Mouse (Mus musculus) bone marrow macrophage, adult 2 months (primary cell): ENCODE measurements around the gene Ccdc107. TPM values are rescaled to one million over a fixed set of nuclear protein-coding genes. Genes with fewer than 3 reads are reported as not detected.
A peak's percentile ranks its signal among the peaks of the same experiment; 100 is the strongest.

Experiments used
- H3K27ac ChIP-seq: 2 replicates; pipeline ENCODE4 v1.5.1; 2012; ENCODE audit warnings: low read depth, low read length; ENCODE audit not compliant: insufficient read depth
- H3K4me1 ChIP-seq: 2 replicates; pipeline ENCODE4 v1.6.1; 2012; ENCODE audit warnings: low read length; ENCODE audit not compliant: control insufficient read depth, insufficient read depth
- H3K4me3 ChIP-seq: 2 replicates; pipeline ENCODE4 v1.5.1; 2012; ENCODE audit warnings: mild to moderate bottlenecking, low read length, moderate library complexity; ENCODE audit not compliant: insufficient read depth
- CTCF ChIP-seq: IDR thresholded peaks from 2 replicates; pipeline ENCODE4 v1.5.1; 2012; ENCODE audit warnings: low read depth, mild to moderate bottlenecking, low read length, moderate library complexity
- POLR2A ChIP-seq: IDR thresholded peaks from 2 replicates; pipeline ENCODE4 v1.6.1; 2012; ENCODE audit warnings: mild to moderate bottlenecking, low read depth, low read length, borderline replicate concordance
- polyA plus RNA-seq: library from polyadenylated mRNA; stranded (reverse); fragments of >200 nt; gene quantifications from 2 replicates; pipeline ENCODE4 v1.2.4, GENCODE M21; 2012; ENCODE audit not compliant: missing spikeins, insufficient read depth, insufficient read length

Gene Ccdc107
- polyA plus RNA-seq, 1 experiment, result 33.0 TPM

GRCm38 (mm10) chr4:43497946-43498345, 5.2 kb downstream of the Ccdc107 start:
- peaks cover 17% of the 10 kb centered on the region for H3K4me1 ChIP-seq
- no peak overlapping the region for H3K27ac ChIP-seq
- H3K4me3 ChIP-seq, result peak overlapping the region; percentile 81
- no peak for TF ChIP-seq POLR2A
- no peak for TF ChIP-seq CTCF

- peaks cover 17% of the 10 kb centered on the region for H3K4me1 ChIP-seq
- no peak; the same call in 1 of the 2 replicates for TF ChIP-seq CTCF
- H3K4me3 ChIP-seq, result peak overlapping the region; percentile 81
- peak overlapping the region; percentile 42 for H3K27ac ChIP-seq
These were observed 6.3 kb downstream of the Ccdc107 start for GRCm38 (mm10) chr4:43498983-43499382.

DNA sequence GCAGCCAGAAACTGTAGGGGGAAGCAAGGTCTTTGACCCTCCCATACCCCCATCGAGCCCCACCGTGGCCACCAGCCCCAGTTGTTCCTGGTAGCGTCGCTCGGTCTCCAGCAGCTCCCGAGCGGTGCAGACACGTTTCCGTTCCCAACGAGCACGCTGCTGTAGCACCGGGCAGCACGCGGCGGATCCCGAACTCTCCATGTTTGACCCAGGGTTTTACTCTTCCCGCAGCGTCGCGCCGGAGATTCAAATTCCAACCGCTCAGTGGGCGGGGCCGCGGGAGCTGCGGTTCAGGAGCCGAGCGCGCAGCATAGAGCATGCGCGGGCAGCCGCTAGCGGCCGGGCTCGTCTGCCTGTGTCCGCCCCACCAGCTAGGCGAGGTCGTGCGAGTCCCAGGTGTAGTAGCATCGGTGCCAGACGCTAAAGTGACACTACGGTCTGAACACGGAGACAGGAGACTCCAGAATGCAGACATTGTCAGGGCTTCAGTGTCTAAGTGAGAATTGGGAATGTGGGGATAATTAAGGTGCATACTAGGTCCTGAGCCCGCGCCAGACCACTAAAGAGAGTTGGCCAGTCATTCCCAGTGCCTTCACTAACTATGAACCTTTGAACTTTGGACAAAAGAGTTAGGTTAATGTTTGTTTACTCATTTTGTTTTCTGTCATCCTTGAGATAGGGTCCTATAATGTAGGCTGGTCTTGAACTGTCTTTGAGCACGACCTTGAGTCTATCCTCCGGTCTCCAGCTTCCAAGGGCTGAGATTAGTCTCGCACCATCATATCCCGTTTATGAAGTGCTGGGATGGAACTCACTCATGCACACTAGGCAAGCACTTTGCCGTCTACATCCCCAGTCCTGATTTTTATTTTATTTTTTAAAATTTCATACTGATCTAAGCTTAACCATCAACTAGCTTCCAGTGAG, 7.0 kb downstream of the Ccdc107 start, which contains the start of gene Arhgef39:
Gene Arhgef39 (minus strand): TSS at position 289 of the 927 bp plus-strand sequence.
- Histone ChIP-seq H3K27ac (peak within 1 kb of the TSS; percentile 42), H3K4me3 (peak within 1 kb of the TSS; percentile 81), H3K4me1 (peaks cover 14% of the 10 kb centered on the region)
- TF ChIP-seq CTCF, result no peak
- TF ChIP-seq POLR2A, result no peak

DNA sequence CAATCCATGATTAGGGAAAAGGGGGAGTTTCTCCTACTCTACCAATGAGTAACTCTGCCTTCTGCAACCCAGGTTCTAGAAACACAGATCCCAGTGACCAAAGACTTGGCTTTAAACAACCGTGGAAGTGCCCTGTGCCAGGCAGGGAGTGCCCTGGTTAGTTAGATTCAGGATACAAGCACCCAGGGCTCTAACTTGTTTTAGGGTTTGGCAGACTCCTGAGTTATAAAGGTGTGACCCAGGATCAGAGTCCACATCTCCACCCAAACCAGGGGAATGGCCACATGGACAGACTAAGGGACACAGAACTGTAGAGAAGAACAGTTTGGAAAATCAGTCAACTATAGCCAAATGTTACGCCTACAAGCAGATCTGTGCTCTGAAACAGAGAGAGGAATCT, 10.3 kb downstream of the Ccdc107 start:
- H3K4me3 ChIP-seq, result no peak overlapping the region
- H3K27ac ChIP-seq, result no peak overlapping the region
- TF ChIP-seq POLR2A (no peak), CTCF (no peak)
- peaks cover 18% of the 10 kb centered on the region for H3K4me1 ChIP-seq

GRCm38 (mm10) chr4:43503506-43503905, 10.8 kb downstream of the Ccdc107 start:
- peaks cover 14% of the 10 kb centered on the region for H3K4me1 ChIP-seq
- H3K27ac ChIP-seq, result no peak overlapping the region
- H3K4me3 ChIP-seq, result no peak overlapping the region
- TF ChIP-seq POLR2A, result no peak
- TF ChIP-seq CTCF, result no peak

DNA sequence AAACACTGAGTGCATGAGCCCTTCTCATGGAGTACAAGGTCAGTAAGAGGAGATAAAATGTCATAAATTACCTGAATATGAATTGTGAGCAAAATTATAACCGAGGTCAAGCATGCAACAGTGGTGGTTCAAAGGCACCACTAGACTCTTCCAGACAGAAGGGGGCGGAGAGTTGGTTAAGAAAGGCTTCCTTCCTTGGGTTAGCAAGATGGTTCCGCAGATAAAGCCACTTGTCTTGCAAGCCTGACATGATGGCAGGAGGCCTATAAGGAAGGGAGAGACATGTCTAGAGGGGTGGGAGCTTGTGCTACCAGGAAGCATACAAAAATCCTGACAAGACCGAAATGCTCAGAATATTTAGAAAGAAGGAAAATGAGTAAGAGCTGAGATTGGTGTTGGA, 11.6 kb downstream of the Ccdc107 start:
- Histone ChIP-seq H3K4me3 (no peak overlapping the region), H3K27ac (no peak overlapping the region), H3K4me1 (peaks cover 11% of the 10 kb centered on the region)
- TF ChIP-seq POLR2A (no peak), CTCF (no peak)

DNA sequence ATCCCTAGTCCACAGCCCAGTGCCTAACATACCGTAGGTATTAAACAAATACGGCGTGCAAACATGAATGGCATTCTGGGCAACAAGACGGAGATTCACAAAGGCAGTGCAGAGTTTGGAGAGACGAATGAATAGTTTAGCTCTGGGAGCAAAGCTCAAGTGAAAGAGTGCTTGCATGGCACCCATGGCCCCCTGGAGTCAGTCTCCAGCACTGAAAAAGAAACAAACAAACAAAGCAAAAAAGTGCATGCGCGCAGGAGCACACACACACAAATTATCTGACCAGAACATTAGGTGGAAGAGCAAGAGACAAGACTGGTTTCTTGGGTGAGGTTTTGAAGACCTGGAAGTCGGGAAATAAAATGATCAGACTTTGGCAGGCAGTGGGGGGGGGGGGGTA, 13.4 kb downstream of the Ccdc107 start:
- Histone ChIP-seq H3K27ac (no peak overlapping the region), H3K4me1 (peaks cover 5% of the 10 kb centered on the region), H3K4me3 (no peak overlapping the region)
- TF ChIP-seq POLR2A (no peak), CTCF (no peak)

GRCm38 (mm10) chr4:43506536-43507185, 14.0 kb downstream of the Ccdc107 start, which contains the start of gene Car9:
TSS of gene Car9 (plus strand) at chr4:43506966.
- no peak for TF ChIP-seq POLR2A
- TF ChIP-seq CTCF, result no peak
- Histone ChIP-seq H3K4me3 (peak within 1 kb of the TSS; percentile 68), H3K4me1 (peaks cover 5% of the 10 kb centered on the region), H3K27ac (no peak within 1 kb of the TSS)

GRCm38 (mm10) chr4:43507938-43508665, 15.4 kb downstream of the Ccdc107 start:
- Histone ChIP-seq H3K4me1 (peaks cover 5% of the 10 kb centered on the region), H3K4me3 (peak overlapping the region; percentile 68), H3K27ac (no peak overlapping the region)
- TF ChIP-seq CTCF, result no peak
- TF ChIP-seq POLR2A, result no peak
